Mouse (Mus musculus): ENCODE measurements at regions not wholly inside any gene's neighbourhood (a gene's known extent, or its start where the extent isn't known, plus 50 kb on each side); places are given as distances from the start of the nearest gene placed in this dataset.

GRCm38 (mm10) chr2:74124252-74124651 is 213.1 kb upstream of the Atp5g3 start:
- Histone ChIP-seq H3K4me2 (no peak overlapping the region), H3K27ac (no peak overlapping the region), H3K4me1 (peaks cover 17% of the 10 kb centered on the region), H3K9ac (no peak overlapping the region), H3K4me3 (no peak overlapping the region), H3K27me3 (0 out of 2 replicates have a peak, but pooled peaks cover 4% of the 10 kb centered on the region), H3K36me3 (no peaks in the 10 kb centered on the region), H3K9me3 (no peaks in the 10 kb centered on the region)
- 54% methylated on average over 2 of the region's 2 CpGs for WGBS
- ATAC-seq (ENCODE audit: insufficient number of reproducible peaks, low FRiP score, low TSS enrichment, low read depth), result no peak

- Histone ChIP-seq H3K36me3 (no peaks in the 10 kb centered on the region), H3K4me3 (no peak overlapping the region), H3K9ac (no peak overlapping the region), H3K27me3 (no peaks in the 10 kb centered on the region), H3K4me1 (peaks cover 10% of the 10 kb centered on the region; the same call in 1 of the 2 replicates), H3K27ac (peak overlapping the region; percentile 33; the same call in 1 of the 2 replicates), H3K4me2 (no peak overlapping the region), H3K9me3 (no peaks in the 10 kb centered on the region)
- WGBS, result 47% methylated on average over 6 of the region's 6 CpGs
- ATAC-seq (ENCODE audit: insufficient number of reproducible peaks, low FRiP score, low TSS enrichment, low read depth), result no peak
Observed at GRCm38 (mm10) chr2:74123360-74124074, 212.4 kb upstream of the Atp5g3 start.

GRCm38 (mm10) chr2:74122937-74123336 is 211.8 kb upstream of the Atp5g3 start:
- 42% methylated on average over 2 of the region's 2 CpGs for WGBS

GRCm38 (mm10) chr2:74120051-74120450 is 208.9 kb upstream of the Atp5g3 start:
- Histone ChIP-seq H3K27ac (no peak overlapping the region), H3K4me1 (peaks cover 10% of the 10 kb centered on the region; the same call in 1 of the 2 replicates), H3K4me2 (no peak overlapping the region; the same call in 1 of the 2 replicates), H3K9me3 (no peaks in the 10 kb centered on the region), H3K9ac (no peak overlapping the region), H3K4me3 (no peak overlapping the region), H3K27me3 (no peaks in the 10 kb centered on the region), H3K36me3 (no peaks in the 10 kb centered on the region)
- ATAC-seq (ENCODE audit: insufficient number of reproducible peaks, low FRiP score, low TSS enrichment, low read depth), result no peak
- 60% methylated on average over 10 of the region's 10 CpGs for whole genome bisulfite sequencing

More at GRCm38 (mm10) chr2:74122937-74123336, 211.8 kb upstream of the Atp5g3 start:
- Histone ChIP-seq H3K4me3 (no peak overlapping the region), H3K9me3 (no peaks in the 10 kb centered on the region), H3K9ac (no peak overlapping the region), H3K27ac (no peak overlapping the region), H3K4me2 (no peak overlapping the region), H3K4me1 (peaks cover 10% of the 10 kb centered on the region; the same call in 1 of the 2 replicates), H3K36me3 (no peaks in the 10 kb centered on the region), H3K27me3 (no peaks in the 10 kb centered on the region)
- no peak for ATAC-seq (ENCODE audit: insufficient number of reproducible peaks, low FRiP score, low TSS enrichment, low read depth)

GRCm38 (mm10) chr2:74119167-74119937 is 208.2 kb upstream of the Atp5g3 start:
- ATAC-seq (ENCODE audit: insufficient number of reproducible peaks, low FRiP score, low TSS enrichment, low read depth), result no peak
- Histone ChIP-seq H3K4me2 (no peak overlapping the region), H3K4me3 (no peak overlapping the region), H3K27ac (no peak overlapping the region), H3K9me3 (no peaks in the 10 kb centered on the region), H3K9ac (no peak overlapping the region), H3K36me3 (no peaks in the 10 kb centered on the region), H3K27me3 (no peaks in the 10 kb centered on the region), H3K4me1 (peaks cover 10% of the 10 kb centered on the region; the same call in 1 of the 2 replicates)
- WGBS, result 39% methylated on average over 17 of the region's 17 CpGs

GRCm38 (mm10) chr2:74106472-74106871 is 195.3 kb upstream of the Atp5g3 start:
- ATAC-seq (ENCODE audit: insufficient number of reproducible peaks, low FRiP score, low TSS enrichment, low read depth), result no peak
- no peaks in the 10 kb centered on the region for H3K36me3 ChIP-seq
- H3K27ac ChIP-seq, result no peak overlapping the region
- no peak overlapping the region for H3K4me2 ChIP-seq
- H3K27me3 ChIP-seq, result no peaks in the 10 kb centered on the region
- H3K9me3 ChIP-seq, result no peaks in the 10 kb centered on the region
- WGBS, result 77% methylated on average over 4 of the region's 4 CpGs
- H3K9ac ChIP-seq, result no peak overlapping the region
- H3K4me3 ChIP-seq, result no peak overlapping the region
- no peaks in the 10 kb centered on the region for H3K4me1 ChIP-seq

- H3K36me3 ChIP-seq, result no peaks in the 10 kb centered on the region
- ATAC-seq (ENCODE audit: insufficient number of reproducible peaks, low FRiP score, low TSS enrichment, low read depth), result no peak
- WGBS, result 76% methylated on average over 9 of the region's 9 CpGs
- no peaks in the 10 kb centered on the region for H3K27me3 ChIP-seq
- no peak overlapping the region for H3K4me2 ChIP-seq
- no peaks in the 10 kb centered on the region for H3K4me1 ChIP-seq
- H3K9ac ChIP-seq, result no peak overlapping the region
- H3K9me3 ChIP-seq, result no peaks in the 10 kb centered on the region
- no peak overlapping the region for H3K27ac ChIP-seq
- H3K4me3 ChIP-seq, result no peak overlapping the region
Observed at GRCm38 (mm10) chr2:74099671-74100372, 188.7 kb upstream of the Atp5g3 start.

- Histone ChIP-seq H3K4me2 (no peak overlapping the region), H3K4me3 (no peak overlapping the region), H3K27me3 (no peaks in the 10 kb centered on the region), H3K9me3 (no peaks in the 10 kb centered on the region), H3K9ac (no peak overlapping the region), H3K27ac (no peak overlapping the region), H3K4me1 (no peaks in the 10 kb centered on the region), H3K36me3 (no peaks in the 10 kb centered on the region)
- WGBS, result 61% methylated on average over 2 of the region's 2 CpGs
- ATAC-seq (ENCODE audit: insufficient number of reproducible peaks, low FRiP score, low TSS enrichment, low read depth), result no peak
Observed at GRCm38 (mm10) chr2:74096809-74097208, 185.7 kb upstream of the Atp5g3 start.

GRCm38 (mm10) chr2:74093494-74093893 is 182.4 kb upstream of the Atp5g3 start:
- Histone ChIP-seq H3K4me2 (no peak overlapping the region), H3K36me3 (no peaks in the 10 kb centered on the region), H3K27ac (no peak overlapping the region), H3K4me3 (no peak overlapping the region), H3K9ac (no peak overlapping the region), H3K27me3 (no peaks in the 10 kb centered on the region), H3K4me1 (no peaks in the 10 kb centered on the region), H3K9me3 (no peaks in the 10 kb centered on the region)
- ATAC-seq (ENCODE audit: insufficient number of reproducible peaks, low FRiP score, low TSS enrichment, low read depth), result no peak
- WGBS, result 79% methylated on average over 7 of the region's 7 CpGs

- no peaks in the 10 kb centered on the region for H3K27me3 ChIP-seq
- H3K4me2 ChIP-seq, result no peak overlapping the region
- H3K27ac ChIP-seq, result no peak overlapping the region
- no peaks in the 10 kb centered on the region for H3K9me3 ChIP-seq
- no peak overlapping the region for H3K9ac ChIP-seq
- no peak overlapping the region for H3K4me3 ChIP-seq
- H3K36me3 ChIP-seq, result no peaks in the 10 kb centered on the region
- no peak for ATAC-seq (ENCODE audit: insufficient number of reproducible peaks, low FRiP score, low TSS enrichment, low read depth)
- no peaks in the 10 kb centered on the region for H3K4me1 ChIP-seq
- 65% methylated on average over 3 of the region's 3 CpGs for WGBS
Observed at GRCm38 (mm10) chr2:74087375-74087774, 176.2 kb upstream of the Atp5g3 start.

GRCm38 (mm10) chr2:74084971-74085370 is 173.8 kb upstream of the Atp5g3 start:
- no peak overlapping the region for H3K9ac ChIP-seq
- no peak overlapping the region for H3K27ac ChIP-seq
- no peak overlapping the region for H3K4me3 ChIP-seq
- no peak overlapping the region for H3K4me2 ChIP-seq
- H3K27me3 ChIP-seq, result no peaks in the 10 kb centered on the region
- no peaks in the 10 kb centered on the region for H3K36me3 ChIP-seq
- WGBS, result 84% methylated on average over 6 of the region's 6 CpGs
- no peaks in the 10 kb centered on the region for H3K9me3 ChIP-seq
- H3K4me1 ChIP-seq, result no peaks in the 10 kb centered on the region; the same call in 1 of the 2 replicates
- no peak for ATAC-seq (ENCODE audit: insufficient number of reproducible peaks, low FRiP score, low TSS enrichment, low read depth)

- no peaks in the 10 kb centered on the region for H3K36me3 ChIP-seq
- no peak overlapping the region for H3K4me2 ChIP-seq
- no peak overlapping the region for H3K9ac ChIP-seq
- ATAC-seq (ENCODE audit: insufficient number of reproducible peaks, low FRiP score, low TSS enrichment, low read depth), result no peak
- no peak overlapping the region for H3K27ac ChIP-seq
- H3K9me3 ChIP-seq, result no peaks in the 10 kb centered on the region
- no peak overlapping the region for H3K4me3 ChIP-seq
- H3K27me3 ChIP-seq, result no peaks in the 10 kb centered on the region
- peaks cover 21% of the 10 kb centered on the region; the same call in 1 of the 2 replicates for H3K4me1 ChIP-seq
- 71% methylated on average over 4 of the region's 4 CpGs for WGBS
Observed at GRCm38 (mm10) chr2:74076774-74077173, 165.6 kb upstream of the Atp5g3 start.

Data from limb, embryonic 15.5 days (tissue).